Mouse (Mus musculus) heart, postnatal 0 days (tissue): ENCODE results near the gene Hddc3. TPM values are rescaled to one million over a fixed set of nuclear protein-coding genes. Genes with fewer than 3 reads are reported as not detected.

ENCODE experiments used
- ATAC-seq: fragments of 200-750 bp; cut with Nextera tagmentation; 2 replicates; pipeline ENCODE4 v1.8.0; 2017; ENCODE audit warnings: low read depth, moderate number of reproducible peaks, moderate library complexity; ENCODE audit not compliant: insufficient read depth
- DNase-seq: peaks from one replicate; pipeline ENCODE4 v3.0.0-alpha.2; 2016; ENCODE audit warnings: low spot score
- H3K27ac ChIP-seq: fragments of 300-500 bp; sonication (generic); 2 replicates; pipeline ENCODE4 v1.5.1; 2014; ENCODE audit warnings: low read depth, mild to moderate bottlenecking
- H3K27me3 ChIP-seq: fragments of 300-500 bp; sonication (generic); 2 replicates; pipeline ENCODE4 v1.6.1; 2014; ENCODE audit warnings: low read length, mixed read lengths; ENCODE audit not compliant: control insufficient read depth, insufficient read depth
- H3K36me3 ChIP-seq: fragments of 300-500 bp; sonication (generic); replicated peaks from 2 replicates; pipeline ENCODE4 v1.6.1; 2014; ENCODE audit warnings: low read length, mixed read lengths; ENCODE audit not compliant: control insufficient read depth, insufficient read depth
- H3K4me1 ChIP-seq: fragments of 300-500 bp; sonication (generic); 2 replicates; pipeline ENCODE4 v1.6.1; 2014; ENCODE audit warnings: antibody characterized with exemption; ENCODE audit not compliant: control insufficient read depth, insufficient read depth
- H3K4me2 ChIP-seq: fragments of 300-500 bp; sonication (generic); 2 replicates; pipeline ENCODE4 v1.6.1; 2014; ENCODE audit warnings: low read depth, mild to moderate bottlenecking, low read length, moderate library complexity
- H3K4me3 ChIP-seq: fragments of 300-500 bp; sonication (generic); 2 replicates; pipeline ENCODE4 v1.5.1; 2014; ENCODE audit warnings: low read depth, low read length
- H3K9ac ChIP-seq: fragments of 300-500 bp; sonication (generic); replicated peaks from 2 replicates; pipeline ENCODE4 v1.6.1; 2014; ENCODE audit warnings: low read depth, low read length, mixed read lengths
- H3K9me3 ChIP-seq: fragments of 300-500 bp; sonication (generic); replicated peaks from 2 replicates; pipeline ENCODE4 v1.6.1; 2016; ENCODE audit warnings: low read length; ENCODE audit not compliant: control insufficient read depth
- CTCF ChIP-seq: IDR thresholded peaks from 2 replicates; pipeline ENCODE4 v1.5.1; 2016; ENCODE audit warnings: antibody characterized with exemption, control low read depth, low read depth
- EP300 ChIP-seq: IDR thresholded peaks from 2 replicates; pipeline ENCODE4 v1.6.1; 2016; ENCODE audit warnings: antibody characterized with exemption, low read depth
- WGBS: fragments of 180-500 bp; shearing (Covaris S2); extraction: QIAGEN DNeasy Blood & Tissue Kit; methylation state at CpG from one replicate; pipeline ENCODE4 v1.1.7; 2014; 5-methylcytosine and 5-hydroxymethylcytosine counted together
- polyA plus RNA-seq: library from polyadenylated mRNA; unstranded; fragments of >200 nt; fragmentation: Nextera tagmentation; extraction: Ambion mirVana; gene quantifications from 2 replicates; pipeline ENCODE4 v1.2.1, GENCODE M21; 2015
- total RNA-seq: library from RNA; depleted of rRNA; stranded (reverse); fragments of >200 nt; gene quantifications from 2 replicates; pipeline ENCODE4 v1.2.3, GENCODE M21; 2014; ENCODE audit warnings: low replicate concordance

The Hddc3 gene
- total and polyA plus RNA-seq, 2 experiments from 2014 or later = 14.5 to 19.8 TPM

GRCm38 (mm10) chr7:80368635-80369421, 25.9 kb downstream of the Hddc3 start:
- no peaks in the 10 kb centered on the region for H3K9me3 ChIP-seq
- H3K27me3 ChIP-seq = no peaks in the 10 kb centered on the region
- peak overlapping the region; percentile 50 for H3K27ac ChIP-seq
- DNase-seq (peak; percentile 47), ATAC-seq (peak; percentile 31; the same call in 1 of the 2 replicates)
- no peak overlapping the region for H3K4me3 ChIP-seq
- H3K36me3 ChIP-seq = peaks cover 37% of the 10 kb centered on the region
- 57% methylated on average over 20 of the region's 20 CpGs for WGBS
- H3K9ac ChIP-seq = peak overlapping the region; percentile 31; the same call in 1 of the 2 replicates
- no peak for TF ChIP-seq EP300
- no peak for TF ChIP-seq CTCF
- H3K4me1 ChIP-seq = 0 out of 2 replicates have a peak, but pooled peaks cover 10% of the 10 kb centered on the region
- peak overlapping the region; percentile 87; the same call in 1 of the 2 replicates for H3K4me2 ChIP-seq

- Histone ChIP-seq H3K4me2 (peak overlapping the region; percentile 87), H3K36me3 (peaks cover 31% of the 10 kb centered on the region), H3K4me1 (0 out of 2 replicates have a peak, but pooled peaks cover 10% of the 10 kb centered on the region), H3K9ac (no peak overlapping the region), H3K4me3 (0 out of 2 replicates have a peak overlapping the region, but pooled peaks have one; percentile 92), H3K27me3 (no peaks in the 10 kb centered on the region), H3K9me3 (no peaks in the 10 kb centered on the region), H3K27ac (0 out of 2 replicates have a peak overlapping the region, but pooled peaks have one; percentile 40)
- WGBS = 68% methylated on average over 5 of the region's 5 CpGs
- TF ChIP-seq CTCF = no peak
- no peak for TF ChIP-seq EP300
- DNase-seq (no peak), ATAC-seq (no peak)
Measured at GRCm38 (mm10) chr7:80369461-80369860, 26.6 kb downstream of the Hddc3 start.

- WGBS = 59% methylated on average over 4 of the region's 4 CpGs
- TF ChIP-seq EP300 (no peak), CTCF (no peak)
- ATAC-seq (no peak), DNase-seq (peak; percentile 15)
- Histone ChIP-seq H3K4me2 (peak overlapping the region; percentile 87), H3K9ac (peak overlapping the region; percentile 83; the same call in 1 of the 2 replicates), H3K27me3 (no peaks in the 10 kb centered on the region), H3K4me1 (0 out of 2 replicates have a peak, but pooled peaks cover 10% of the 10 kb centered on the region), H3K4me3 (peak overlapping the region; percentile 92), H3K36me3 (peaks cover 29% of the 10 kb centered on the region), H3K9me3 (no peaks in the 10 kb centered on the region), H3K27ac (peak overlapping the region; percentile 82)
Measured at GRCm38 (mm10) chr7:80369967-80370431, 27.1 kb downstream of the Hddc3 start.

GRCm38 (mm10) chr7:80370649-80371040, 27.7 kb downstream of the Hddc3 start:
- no peaks in the 10 kb centered on the region for H3K27me3 ChIP-seq
- WGBS = 2% methylated on average over 29 of the region's 31 CpGs
- peak; percentile 59 for ATAC-seq
- H3K36me3 ChIP-seq = peaks cover 29% of the 10 kb centered on the region
- no peaks in the 10 kb centered on the region for H3K9me3 ChIP-seq
- peak overlapping the region; percentile 87 for H3K4me2 ChIP-seq
- H3K4me1 ChIP-seq = 0 out of 2 replicates have a peak, but pooled peaks cover 10% of the 10 kb centered on the region
- peak overlapping the region; percentile 83 for H3K9ac ChIP-seq
- peak overlapping the region; percentile 82 for H3K27ac ChIP-seq
- TF ChIP-seq EP300 (no peak), CTCF (no peak)
- peak overlapping the region; percentile 92 for H3K4me3 ChIP-seq
- peak; percentile 65 for DNase-seq

- Histone ChIP-seq H3K27me3 (no peaks in the 10 kb centered on the region), H3K9ac (peak within 1 kb of the TSS; percentile 83), H3K4me2 (peak within 1 kb of the TSS; percentile 87), H3K4me3 (peak within 1 kb of the TSS; percentile 92), H3K9me3 (no peaks in the 10 kb centered on the region), H3K4me1 (0 out of 2 replicates have a peak, but pooled peaks cover 10% of the 10 kb centered on the region), H3K27ac (peak within 1 kb of the TSS; percentile 82), H3K36me3 (peaks cover 24% of the 10 kb centered on the region)
- TF ChIP-seq EP300 = no peak
- peak; percentile 52 for TF ChIP-seq CTCF
- WGBS = under 1% methylated on average over 49 of the region's 86 CpGs
- DNase-seq = peak; percentile 68
- peak; percentile 83 for ATAC-seq
Measured at GRCm38 (mm10) chr7:80371041-80371751, 28.3 kb downstream of the Hddc3 start, which contains the start of gene Man2a2. Gene Man2a2, minus strand, starts transcription at chr7:80371375.
